ENCODE assay signal across 18 mouse cellular contexts in genomic region chr17:66729979-66730378, GRCm38 (mm10).
"Had no signal": no experiment of that assay in that cellular context is flagged by ENCODE, and none has a peak within 500 bp of the region (broad histone marks: within the 10 kb centered on the region; RNA-seq: fewer than 3 reads in every experiment).

No protein-coding gene starts in this region.

- H3K36me3 ChIP-seq: liver, embryonic 15.5 days; lung, embryonic 15.5 days; midbrain, embryonic 12.5 days; neural tube, embryonic 12.5 days; stomach, embryonic 15.5 days had no signal

- ATAC-seq: liver, postnatal 0 days; lung, postnatal 0 days had no signal

- H3K9me3 ChIP-seq: liver, embryonic 15.5 days; lung, embryonic 15.5 days; midbrain, embryonic 12.5 days; neural tube, embryonic 12.5 days; stomach, embryonic 15.5 days had no signal

- H3K27me3 ChIP-seq: liver, embryonic 15.5 days; lung, embryonic 15.5 days; megakaryocyte, embryonic 14.5 days; midbrain, embryonic 12.5 days; neural tube, embryonic 12.5 days; stomach, embryonic 15.5 days had no signal

- H3K4me1 ChIP-seq: liver, embryonic 15.5 days; lung, embryonic 15.5 days; megakaryocyte, embryonic 14.5 days; midbrain, embryonic 12.5 days; neural tube, embryonic 12.5 days; stomach, embryonic 15.5 days had no signal

- H3K9ac ChIP-seq: liver, embryonic 15.5 days; liver, postnatal 0 days; lung, embryonic 15.5 days; midbrain, embryonic 12.5 days; neural tube, embryonic 12.5 days; stomach, embryonic 15.5 days had no signal

- DNase-seq: liver, postnatal 0 days; lung, adult 2 months; lung, postnatal 14 days; lung, postnatal 36 days; midbrain, embryonic 14.5 days; right cerebral cortex, postnatal 14 days; thymus, adult 2 months; thymus, postnatal 25 days; thymus, postnatal 4 days had no signal

- H3K4me3 ChIP-seq: liver, embryonic 15.5 days; lung, embryonic 15.5 days; midbrain, embryonic 12.5 days; neural tube, embryonic 12.5 days; stomach, embryonic 15.5 days had no signal

- H3K4me2 ChIP-seq: liver, embryonic 15.5 days; lung, embryonic 15.5 days; midbrain, embryonic 12.5 days; neural tube, embryonic 12.5 days; stomach, embryonic 15.5 days had no signal

- H3K27ac ChIP-seq: liver, embryonic 15.5 days; lung, embryonic 15.5 days; macrophage; midbrain, embryonic 12.5 days; neural tube, embryonic 12.5 days; stomach, embryonic 15.5 days; stomach, postnatal 0 days had no signal
